Mouse (Mus musculus): ENCODE results near the gene Chst8. TPM values are rescaled to one million over a fixed set of nuclear protein-coding genes. Genes with fewer than 3 reads are reported as not detected.

Gene Chst8
- polyA plus RNA-seq, 1 experiment from 2014 or later, result 2.6 TPM

- 50% methylated on average over 9 of the region's 9 CpGs for WGBS
Observed at GRCm38 (mm10) chr7:34745426-34745825, 67.1 kb downstream of the Chst8 start.

GRCm38 (mm10) chr7:34744994-34745393 lies 67.5 kb downstream of the Chst8 start:
- DNase-seq (ENCODE audit: low spot score), result no peak
- peaks cover 45% of the 10 kb centered on the region for H3K4me1 ChIP-seq
- whole genome bisulfite sequencing, result 86% methylated on average over 8 of the region's 8 CpGs
- H3K4me3 ChIP-seq, result no peak overlapping the region
- H3K9me3 ChIP-seq (replicated peaks), result no peaks in the 10 kb centered on the region
- no peak overlapping the region for H3K27ac ChIP-seq
- H3K27me3 ChIP-seq (ENCODE audit: low read depth, poor library complexity, severe bottlenecking), result no peaks in the 10 kb centered on the region
- H3K36me3 ChIP-seq, result no peaks in the 10 kb centered on the region

More at GRCm38 (mm10) chr7:34745426-34745825, 67.1 kb downstream of the Chst8 start:
- Histone ChIP-seq H3K4me3 (no peak overlapping the region), H3K4me1 (peaks cover 49% of the 10 kb centered on the region), H3K36me3 (no peaks in the 10 kb centered on the region), H3K27me3 (ENCODE audit: low read depth, poor library complexity, severe bottlenecking) (no peaks in the 10 kb centered on the region), H3K27ac (0 out of 2 replicates have a peak overlapping the region, but pooled peaks have one; percentile 53), H3K9me3 (replicated peaks) (no peaks in the 10 kb centered on the region)
- no peak for DNase-seq (ENCODE audit: low spot score)

GRCm38 (mm10) chr7:34743411-34744085 lies 69.0 kb downstream of the Chst8 start:
- Histone ChIP-seq H3K4me3 (no peak overlapping the region), H3K27ac (no peak overlapping the region), H3K36me3 (no peaks in the 10 kb centered on the region), H3K27me3 (ENCODE audit: low read depth, poor library complexity, severe bottlenecking) (no peaks in the 10 kb centered on the region), H3K4me1 (peaks cover 37% of the 10 kb centered on the region), H3K9me3 (replicated peaks) (no peaks in the 10 kb centered on the region)
- DNase-seq (ENCODE audit: low spot score), result no peak
- WGBS, result 79% methylated on average over 8 of the region's 8 CpGs

- H3K4me1 ChIP-seq, result peaks cover 9% of the 10 kb centered on the region; the same call in 1 of the 2 replicates
- WGBS, result 93% methylated on average over 8 of the region's 8 CpGs
- no peak overlapping the region for H3K27ac ChIP-seq
- H3K36me3 ChIP-seq, result no peaks in the 10 kb centered on the region
- H3K4me3 ChIP-seq, result no peak overlapping the region
- H3K27me3 ChIP-seq (ENCODE audit: low read depth, poor library complexity, severe bottlenecking), result no peaks in the 10 kb centered on the region
- H3K9me3 ChIP-seq (replicated peaks), result no peaks in the 10 kb centered on the region
- no peak for DNase-seq (ENCODE audit: low spot score)
Observed at GRCm38 (mm10) chr7:34739371-34739770, 73.1 kb downstream of the Chst8 start.

GRCm38 (mm10) chr7:34737206-34737605 lies 75.3 kb downstream of the Chst8 start:
- Histone ChIP-seq H3K36me3 (no peaks in the 10 kb centered on the region), H3K27me3 (ENCODE audit: low read depth, poor library complexity, severe bottlenecking) (no peaks in the 10 kb centered on the region), H3K27ac (no peak overlapping the region), H3K4me1 (peaks cover 11% of the 10 kb centered on the region; the same call in 1 of the 2 replicates), H3K4me3 (no peak overlapping the region), H3K9me3 (replicated peaks) (no peaks in the 10 kb centered on the region)
- no peak for DNase-seq (ENCODE audit: low spot score)
- 80% methylated on average over 6 of the region's 6 CpGs for WGBS

GRCm38 (mm10) chr7:34734348-34734747 lies 78.2 kb downstream of the Chst8 start:
- no peaks in the 10 kb centered on the region for H3K27me3 ChIP-seq (ENCODE audit: low read depth, poor library complexity, severe bottlenecking)
- no peak for DNase-seq (ENCODE audit: low spot score)
- no peak overlapping the region for H3K27ac ChIP-seq
- H3K9me3 ChIP-seq (replicated peaks), result no peaks in the 10 kb centered on the region
- H3K36me3 ChIP-seq, result no peaks in the 10 kb centered on the region
- H3K4me3 ChIP-seq, result no peak overlapping the region
- WGBS, result 92% methylated on average over 6 of the region's 6 CpGs
- H3K4me1 ChIP-seq, result peaks cover 7% of the 10 kb centered on the region; the same call in 1 of the 2 replicates

GRCm38 (mm10) chr7:34728931-34729330 lies 83.6 kb downstream of the Chst8 start:
- WGBS, result 47% methylated on average over 6 of the region's 6 CpGs
- H3K4me3 ChIP-seq, result no peak overlapping the region
- H3K4me1 ChIP-seq, result 0 out of 2 replicates have a peak, but pooled peaks cover 3% of the 10 kb centered on the region
- H3K9me3 ChIP-seq (replicated peaks), result no peaks in the 10 kb centered on the region
- H3K27ac ChIP-seq, result no peak overlapping the region
- H3K27me3 ChIP-seq (ENCODE audit: low read depth, poor library complexity, severe bottlenecking), result no peaks in the 10 kb centered on the region
- H3K36me3 ChIP-seq, result no peaks in the 10 kb centered on the region
- DNase-seq (ENCODE audit: low spot score), result no peak

GRCm38 (mm10) chr7:34725206-34725605 lies 87.3 kb downstream of the Chst8 start:
- Histone ChIP-seq H3K27ac (no peak overlapping the region), H3K27me3 (ENCODE audit: low read depth, poor library complexity, severe bottlenecking) (no peaks in the 10 kb centered on the region), H3K36me3 (no peaks in the 10 kb centered on the region), H3K4me1 (peaks cover 24% of the 10 kb centered on the region), H3K9me3 (replicated peaks) (no peaks in the 10 kb centered on the region), H3K4me3 (no peak overlapping the region)
- DNase-seq (ENCODE audit: low spot score), result no peak
- 87% methylated on average over 4 of the region's 4 CpGs for WGBS

GRCm38 (mm10) chr7:34722551-34723230 lies 89.8 kb downstream of the Chst8 start:
- H3K27ac ChIP-seq, result peak overlapping the region; percentile 32; the same call in 1 of the 2 replicates
- no peaks in the 10 kb centered on the region for H3K36me3 ChIP-seq
- H3K4me1 ChIP-seq, result peaks cover 26% of the 10 kb centered on the region
- WGBS, result 58% methylated on average over 11 of the region's 11 CpGs
- H3K9me3 ChIP-seq (replicated peaks), result no peaks in the 10 kb centered on the region
- H3K4me3 ChIP-seq, result no peak overlapping the region
- DNase-seq (ENCODE audit: low spot score), result no peak
- H3K27me3 ChIP-seq (ENCODE audit: low read depth, poor library complexity, severe bottlenecking), result 0 out of 2 replicates have a peak, but pooled peaks cover 6% of the 10 kb centered on the region

GRCm38 (mm10) chr7:34722151-34722550 lies 90.4 kb downstream of the Chst8 start:
- no peak for DNase-seq (ENCODE audit: low spot score)
- peaks cover 31% of the 10 kb centered on the region for H3K4me1 ChIP-seq
- no peaks in the 10 kb centered on the region for H3K36me3 ChIP-seq
- no peaks in the 10 kb centered on the region for H3K9me3 ChIP-seq (replicated peaks)
- peaks cover 11% of the 10 kb centered on the region; the same call in 1 of the 2 replicates for H3K27me3 ChIP-seq (ENCODE audit: low read depth, poor library complexity, severe bottlenecking)
- H3K27ac ChIP-seq, result peak overlapping the region; percentile 32; the same call in 1 of the 2 replicates
- no peak overlapping the region for H3K4me3 ChIP-seq
- WGBS, result 43% methylated on average over 8 of the region's 8 CpGs

GRCm38 (mm10) chr7:34721650-34722048 lies 90.9 kb downstream of the Chst8 start:
- 18% methylated on average over 5 of the region's 5 CpGs for WGBS

GRCm38 (mm10) chr7:34720882-34721649 lies 91.4 kb downstream of the Chst8 start:
- peak overlapping the region; percentile 42 for H3K27ac ChIP-seq

More at GRCm38 (mm10) chr7:34721650-34722048, 90.9 kb downstream of the Chst8 start:
- H3K36me3 ChIP-seq, result no peaks in the 10 kb centered on the region
- DNase-seq (ENCODE audit: low spot score), result no peak
- H3K4me3 ChIP-seq, result no peak overlapping the region
- peaks cover 14% of the 10 kb centered on the region; the same call in 1 of the 2 replicates for H3K27me3 ChIP-seq (ENCODE audit: low read depth, poor library complexity, severe bottlenecking)
- peak overlapping the region; percentile 42 for H3K27ac ChIP-seq
- no peaks in the 10 kb centered on the region for H3K9me3 ChIP-seq (replicated peaks)
- H3K4me1 ChIP-seq, result peaks cover 36% of the 10 kb centered on the region

More at GRCm38 (mm10) chr7:34720882-34721649, 91.4 kb downstream of the Chst8 start:
- Histone ChIP-seq H3K36me3 (no peaks in the 10 kb centered on the region), H3K4me1 (peaks cover 39% of the 10 kb centered on the region), H3K27me3 (ENCODE audit: low read depth, poor library complexity, severe bottlenecking) (peaks cover 14% of the 10 kb centered on the region; the same call in 1 of the 2 replicates), H3K4me3 (no peak overlapping the region), H3K9me3 (replicated peaks) (no peaks in the 10 kb centered on the region)
- DNase-seq (ENCODE audit: low spot score), result no peak
- WGBS, result 51% methylated on average over 5 of the region's 5 CpGs
